Mouse (Mus musculus) forebrain, embryonic 11.5 days (tissue): ENCODE results near the gene Dgcr8. TPM values are rescaled to one million over a fixed set of nuclear protein-coding genes. Genes with fewer than 3 reads are reported as not detected.

ENCODE experiments used
- ATAC-seq: fragments of 200-750 bp; cut with Nextera tagmentation; replicated peaks from 2 replicates; pipeline ENCODE4 v1.8.0; 2017; ENCODE audit warnings: moderate TSS enrichment; ENCODE audit not compliant: low FRiP score
- DNase-seq: peaks from one replicate; pipeline ENCODE4 v3.0.0-alpha.2; 2017; ENCODE audit warnings: low spot score
- H3K27ac ChIP-seq: fragments of 300-500 bp; sonication (generic); 2 replicates; pipeline ENCODE4 v1.5.1; 2014; ENCODE audit warnings: low read depth, low read length
- H3K27me3 ChIP-seq: fragments of 300-500 bp; sonication (generic); 2 replicates; pipeline ENCODE4 v1.6.1; 2014; ENCODE audit warnings: mild to moderate bottlenecking, low read length, mixed read lengths; ENCODE audit not compliant: control insufficient read depth, insufficient read depth
- H3K36me3 ChIP-seq: fragments of 300-500 bp; sonication (generic); 2 replicates; pipeline ENCODE4 v1.6.1; 2014; ENCODE audit warnings: mild to moderate bottlenecking, low read length, moderate library complexity, mixed read lengths; ENCODE audit not compliant: control insufficient read depth, insufficient read depth
- H3K4me1 ChIP-seq: fragments of 300-500 bp; sonication (generic); replicated peaks from 2 replicates; pipeline ENCODE4 v1.6.1; 2014; ENCODE audit warnings: low read length, mixed read lengths; ENCODE audit not compliant: control insufficient read depth, insufficient read depth
- H3K4me2 ChIP-seq: fragments of 300-500 bp; sonication (generic); 2 replicates; pipeline ENCODE4 v1.6.1; 2014; ENCODE audit warnings: low read depth, mild to moderate bottlenecking, low read length, moderate library complexity, mixed read lengths; ENCODE audit not compliant: severe bottlenecking
- H3K4me3 ChIP-seq: fragments of 300-500 bp; sonication (generic); 2 replicates; pipeline ENCODE4 v1.5.1; 2014; ENCODE audit warnings: low read depth, low read length
- H3K9ac ChIP-seq: fragments of 300-500 bp; sonication (generic); 2 replicates; pipeline ENCODE4 v1.6.1; 2014; ENCODE audit warnings: low read length
- H3K9me3 ChIP-seq: fragments of 300-500 bp; sonication (generic); 2 replicates; pipeline ENCODE4 v1.6.1; 2016; ENCODE audit warnings: low read length, mixed read lengths; ENCODE audit not compliant: control insufficient read depth
- WGBS: fragments of 180-500 bp; shearing (Covaris S2); extraction: QIAGEN DNeasy Blood & Tissue Kit; methylation state at CpG from one replicate; pipeline ENCODE4 v1.1.7; 2014; 5-methylcytosine and 5-hydroxymethylcytosine counted together
- polyA plus RNA-seq: library from polyadenylated mRNA; unstranded; fragments of >200 nt; fragmentation: Nextera tagmentation; extraction: Ambion mirVana; gene quantifications from 2 replicates; pipeline ENCODE4 v1.2.1, GENCODE M21; 2014

Dgcr8 gene
- polyA plus RNA-seq, 1 experiment from 2014 or later: 52.4 TPM

DNA sequence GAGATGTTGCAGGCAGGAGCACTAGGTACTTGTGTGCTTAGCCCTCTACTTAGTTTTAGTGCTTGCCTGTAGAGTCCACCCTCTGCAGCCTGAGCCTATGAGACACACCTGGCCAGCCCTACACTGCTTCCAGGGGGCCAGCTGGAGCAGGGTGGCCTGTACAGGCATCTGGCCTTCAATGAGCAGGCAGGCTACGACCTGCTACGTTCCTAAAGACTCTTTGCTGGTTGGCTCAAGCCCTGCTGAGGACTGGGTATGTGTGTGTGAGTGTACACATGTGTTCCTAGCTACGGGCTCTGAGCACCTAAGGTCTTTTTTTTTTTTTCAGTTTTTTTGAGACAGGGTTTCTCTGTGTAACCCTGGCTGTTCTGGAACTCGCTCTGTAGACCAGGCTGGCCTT, 57.6 kb downstream of the Dgcr8 start:
- Histone ChIP-seq H3K36me3 (no peaks in the 10 kb centered on the region), H3K4me3 (no peak overlapping the region), H3K27ac (no peak overlapping the region), H3K27me3 (no peaks in the 10 kb centered on the region), H3K4me2 (no peak overlapping the region), H3K4me1 (peaks cover 7% of the 10 kb centered on the region), H3K9me3 (no peaks in the 10 kb centered on the region), H3K9ac (no peak overlapping the region)
- 91% methylated on average over 4 of the region's 4 CpGs for WGBS
- ATAC-seq (no peak), DNase-seq (peak; percentile 45)

- Histone ChIP-seq H3K4me2 (no peak overlapping the region), H3K27ac (no peak overlapping the region), H3K4me3 (no peak overlapping the region), H3K27me3 (no peaks in the 10 kb centered on the region), H3K9me3 (no peaks in the 10 kb centered on the region), H3K9ac (no peak overlapping the region), H3K36me3 (no peaks in the 10 kb centered on the region), H3K4me1 (peaks cover 7% of the 10 kb centered on the region)
- DNase-seq (no peak), ATAC-seq (no peak)
- 82% methylated on average over 3 of the region's 3 CpGs for whole genome bisulfite sequencing
Observed at GRCm38 (mm10) chr16:18231047-18231446, 58.0 kb downstream of the Dgcr8 start.

- WGBS: 94% methylated on average over 6 of the region's 6 CpGs
- ATAC-seq: no peak
Observed at GRCm38 (mm10) chr16:18230617-18231016, 58.4 kb downstream of the Dgcr8 start.

GRCm38 (mm10) chr16:18229622-18230021, 59.4 kb downstream of the Dgcr8 start:
- Histone ChIP-seq H3K27ac (no peak overlapping the region), H3K27me3 (no peaks in the 10 kb centered on the region), H3K4me2 (no peak overlapping the region), H3K9ac (no peak overlapping the region), H3K4me3 (no peak overlapping the region), H3K36me3 (no peaks in the 10 kb centered on the region; the same call in 1 of the 2 replicates), H3K4me1 (peaks cover 5% of the 10 kb centered on the region), H3K9me3 (no peaks in the 10 kb centered on the region)
- ATAC-seq (no peak), DNase-seq (no peak)
- WGBS: 94% methylated on average over 11 of the region's 11 CpGs

More at GRCm38 (mm10) chr16:18230617-18231016, 58.4 kb downstream of the Dgcr8 start:
- Histone ChIP-seq H3K4me3 (no peak overlapping the region), H3K27ac (no peak overlapping the region), H3K27me3 (no peaks in the 10 kb centered on the region), H3K9ac (no peak overlapping the region), H3K4me2 (no peak overlapping the region), H3K9me3 (no peaks in the 10 kb centered on the region), H3K36me3 (no peaks in the 10 kb centered on the region), H3K4me1 (peaks cover 5% of the 10 kb centered on the region)
- DNase-seq: no peak

DNA sequence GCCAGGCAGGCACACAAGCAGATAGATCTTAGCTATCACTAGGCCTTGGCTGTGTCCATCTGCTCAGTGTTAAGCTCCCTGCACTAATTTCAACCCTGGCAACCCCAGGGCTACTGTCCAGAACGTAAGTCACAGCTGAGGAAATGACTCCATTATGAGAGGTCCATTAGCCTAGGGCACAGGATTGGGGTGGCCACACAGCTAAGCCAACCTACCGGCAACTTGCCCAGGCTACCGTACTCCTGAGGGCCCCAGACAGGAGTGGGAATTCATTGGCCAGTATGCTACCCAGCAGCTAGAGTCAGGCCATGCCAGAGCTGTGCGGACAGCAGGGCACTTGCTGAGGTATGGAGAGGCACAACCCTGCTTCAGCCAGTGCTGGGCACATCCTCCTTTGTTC, 60.2 kb downstream of the Dgcr8 start:
- H3K9ac ChIP-seq: no peak overlapping the region
- no peak for DNase-seq
- H3K4me1 ChIP-seq: peaks cover under 1% of the 10 kb centered on the region
- no peak overlapping the region for H3K4me3 ChIP-seq
- H3K27ac ChIP-seq: no peak overlapping the region
- ATAC-seq: no peak
- WGBS: 94% methylated on average over 4 of the region's 4 CpGs
- H3K27me3 ChIP-seq: no peaks in the 10 kb centered on the region
- no peak overlapping the region for H3K4me2 ChIP-seq
- H3K36me3 ChIP-seq: no peaks in the 10 kb centered on the region; the same call in 1 of the 2 replicates
- H3K9me3 ChIP-seq: no peaks in the 10 kb centered on the region

DNA sequence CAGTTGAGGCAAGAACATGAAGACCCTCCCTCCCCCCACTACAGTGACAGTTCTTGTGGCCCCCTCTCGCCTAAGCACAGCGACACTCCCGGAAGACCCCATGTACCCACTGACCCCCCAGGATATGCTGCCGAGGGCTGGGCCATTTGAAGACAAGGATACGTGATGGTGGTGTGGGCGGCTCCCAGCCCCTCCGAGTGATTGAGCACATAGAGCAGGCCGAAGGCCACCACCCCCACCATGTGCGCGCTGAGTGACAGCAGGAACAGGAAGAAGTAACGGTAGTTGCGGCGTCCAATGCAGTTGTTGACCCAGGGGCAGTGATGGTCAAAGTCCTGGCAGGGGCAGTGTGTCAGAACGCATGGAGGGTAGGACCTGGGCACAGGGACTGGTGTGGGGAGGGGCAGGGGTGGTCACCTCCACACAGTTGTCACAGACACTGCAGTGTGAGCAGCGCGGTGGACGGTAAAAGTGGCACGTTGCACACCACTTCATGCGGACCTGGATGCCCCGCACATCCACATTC, 61.1 kb downstream of the Dgcr8 start:
- H3K4me3 ChIP-seq: no peak overlapping the region
- WGBS: 97% methylated on average over 20 of the region's 20 CpGs
- no peaks in the 10 kb centered on the region for H3K4me1 ChIP-seq
- H3K36me3 ChIP-seq: no peaks in the 10 kb centered on the region; the same call in 1 of the 2 replicates
- H3K27ac ChIP-seq: no peak overlapping the region
- DNase-seq (no peak), ATAC-seq (no peak)
- no peak overlapping the region for H3K9ac ChIP-seq
- H3K9me3 ChIP-seq: no peaks in the 10 kb centered on the region
- no peak overlapping the region for H3K4me2 ChIP-seq
- no peaks in the 10 kb centered on the region for H3K27me3 ChIP-seq

- no peak for DNase-seq
Observed at GRCm38 (mm10) chr16:18227187-18227586, 61.9 kb downstream of the Dgcr8 start.

DNA sequence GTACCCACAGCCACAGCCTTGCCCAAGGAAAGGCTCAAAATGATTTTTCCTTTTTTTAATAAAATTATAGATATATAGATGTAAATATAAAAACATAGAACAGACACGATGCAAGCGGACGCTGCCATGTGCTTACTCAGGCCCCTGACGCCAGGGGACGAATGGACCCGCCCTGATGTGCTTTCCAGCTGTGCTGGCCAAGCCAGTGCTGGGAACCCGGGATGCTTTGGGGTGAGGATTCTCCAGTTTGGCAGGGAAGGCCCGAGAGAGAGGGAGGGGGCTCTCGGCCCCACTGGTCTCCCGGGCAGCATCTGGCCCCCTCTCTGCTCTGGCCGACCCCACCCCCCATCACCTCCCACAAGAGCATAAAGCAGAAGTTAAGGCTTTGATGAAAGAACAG, 66.9 kb downstream of the Dgcr8 start:
- DNase-seq: no peak
- Histone ChIP-seq H3K9me3 (no peaks in the 10 kb centered on the region), H3K9ac (no peak overlapping the region), H3K4me3 (no peak overlapping the region), H3K4me1 (0 out of 2 replicates have a peak, but pooled peaks cover 2% of the 10 kb centered on the region), H3K36me3 (no peaks in the 10 kb centered on the region; the same call in none of the 2 replicates), H3K4me2 (no peak overlapping the region), H3K27me3 (no peaks in the 10 kb centered on the region), H3K27ac (no peak overlapping the region)
- 87% methylated on average over 11 of the region's 11 CpGs for WGBS
- no peak for ATAC-seq

More at GRCm38 (mm10) chr16:18227187-18227586, 61.9 kb downstream of the Dgcr8 start:
- H3K27me3 ChIP-seq: no peaks in the 10 kb centered on the region
- H3K9ac ChIP-seq: no peak overlapping the region
- H3K4me1 ChIP-seq: no peaks in the 10 kb centered on the region
- no peaks in the 10 kb centered on the region; the same call in none of the 2 replicates for H3K36me3 ChIP-seq
- H3K4me2 ChIP-seq: no peak overlapping the region
- WGBS: 97% methylated on average over 13 of the region's 13 CpGs
- no peak overlapping the region for H3K4me3 ChIP-seq
- ATAC-seq: no peak
- no peaks in the 10 kb centered on the region for H3K9me3 ChIP-seq
- H3K27ac ChIP-seq: no peak overlapping the region

- ATAC-seq (no peak), DNase-seq (no peak)
- Histone ChIP-seq H3K36me3 (no peaks in the 10 kb centered on the region; the same call in none of the 2 replicates), H3K4me1 (0 out of 2 replicates have a peak, but pooled peaks cover 2% of the 10 kb centered on the region), H3K4me2 (no peak overlapping the region), H3K4me3 (no peak overlapping the region), H3K9me3 (no peaks in the 10 kb centered on the region), H3K27ac (no peak overlapping the region), H3K9ac (no peak overlapping the region), H3K27me3 (no peaks in the 10 kb centered on the region)
- 76% methylated on average over 11 of the region's 11 CpGs for WGBS
Observed at GRCm38 (mm10) chr16:18221543-18221898, 67.5 kb downstream of the Dgcr8 start.
